Mouse (Mus musculus): Measurements from ENCODE around the gene Elp1.

DNA sequence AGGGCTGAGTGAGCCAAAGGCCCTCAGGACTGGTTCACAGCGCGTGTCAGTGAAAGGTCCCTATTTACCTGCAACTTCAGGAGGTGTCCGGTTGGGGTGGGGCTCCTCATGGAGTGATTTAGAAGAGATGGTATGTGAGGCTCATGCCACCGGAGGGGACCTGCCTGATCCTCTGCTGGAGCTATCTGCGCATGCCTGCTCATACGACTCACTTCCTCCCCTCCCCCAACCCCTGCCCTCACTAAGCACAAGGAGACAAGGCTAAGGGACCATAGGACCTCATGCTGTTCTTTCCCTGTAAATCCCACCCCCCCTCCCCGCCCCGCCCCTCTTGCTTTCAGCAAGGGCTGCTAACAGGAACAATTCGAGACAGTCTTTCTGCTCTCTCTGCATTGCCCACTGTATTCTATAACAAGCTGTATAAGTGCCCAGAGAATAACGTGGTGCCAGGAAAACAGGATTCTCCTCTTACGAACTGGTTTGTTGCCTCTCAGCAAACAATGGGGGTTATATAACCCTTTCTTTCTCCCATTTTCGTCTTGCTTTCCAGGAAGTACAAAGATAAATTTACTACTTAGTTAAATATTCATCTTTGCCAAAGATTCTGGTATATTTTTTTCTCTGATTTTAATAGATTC, 43.9 kb upstream of the Elp1 start:
- TF ChIP-seq CTCF (IDR thresholded peaks at IDR 0.05; ENCODE audit: low read depth) (no peak), EP300 (IDR thresholded peaks at IDR 0.05; ENCODE audit: low read depth) (no peak)

All from heart, postnatal 0 days (tissue).